Mouse (Mus musculus) thymus, adult 2 months (tissue): ENCODE measurements around the gene Slc29a4.

ENCODE experiments used
- CTCF ChIP-seq: fragments of 200-500 bp; IDR thresholded peaks from 2 replicates; pipeline ENCODE4 v1.5.1; 2012; ENCODE audit warnings: mild to moderate bottlenecking, control low read depth, low read length, moderate library complexity, borderline replicate concordance; ENCODE audit not compliant: control insufficient read depth, poor library complexity, insufficient read depth; ENCODE audit errors: extremely low read depth
- POLR2A ChIP-seq: fragments of 200-500 bp; IDR thresholded peaks from 2 replicates; pipeline ENCODE4 v1.6.1; 2012; ENCODE audit warnings: mild to moderate bottlenecking, low read length, control low read depth, moderate library complexity; ENCODE audit not compliant: control insufficient read depth, poor library complexity, insufficient read depth; ENCODE audit errors: extremely low read depth

- no peak for TF ChIP-seq CTCF
- no peak for TF ChIP-seq POLR2A
These were observed 47.6 kb downstream of the Slc29a4 start for GRCm38 (mm10) chr5:142739941-142740340.
